Comparison of ENCODE assay signal across 9 mouse cellular contexts in the genomic region with DNA sequence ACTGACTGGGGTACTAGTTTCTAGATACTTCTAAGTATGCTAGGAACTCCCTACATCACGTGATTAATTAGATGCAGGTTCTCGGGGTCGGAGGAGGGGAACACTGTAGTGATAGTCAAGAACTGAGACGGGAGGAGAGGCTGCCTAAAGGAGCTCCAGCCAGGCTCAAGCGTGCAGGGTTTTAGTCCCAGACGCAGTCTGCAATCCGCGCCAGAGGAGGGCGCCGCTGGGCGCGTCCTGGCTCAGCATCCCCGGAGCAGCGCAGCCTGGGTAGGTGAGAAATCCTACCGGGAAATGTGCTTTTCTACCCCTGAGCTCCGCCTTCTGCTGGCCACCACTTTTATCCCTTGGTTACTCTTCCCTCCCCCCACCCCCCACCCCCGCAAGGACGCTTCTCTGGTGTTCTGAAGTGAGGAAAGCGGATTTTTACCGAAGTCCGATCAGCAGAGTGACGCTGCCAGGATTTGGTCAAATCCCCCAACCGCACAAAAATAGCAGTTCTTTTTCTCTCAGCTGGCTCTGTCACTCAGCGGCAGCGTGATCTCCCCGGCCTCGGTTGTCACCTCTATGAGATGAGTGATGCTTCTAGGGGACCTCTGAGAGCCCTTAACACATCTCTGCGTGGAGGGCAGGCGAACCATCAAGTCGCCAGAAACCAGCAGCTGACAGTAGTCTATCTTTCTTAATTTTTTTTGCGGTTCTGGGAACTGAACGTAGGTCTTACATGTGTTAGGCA. TPM values are rescaled to one million over a fixed set of nuclear protein-coding genes. Genes with fewer than 3 reads are reported as not detected.
DNase-seq lines count a peak whose midpoint lies in the region; ATAC-seq and TF ChIP-seq lines count a peak whose summit lies in the region.
"Had no signal": no experiment of that assay in that cellular context is flagged by ENCODE, and none has a peak within 500 bp of the region (broad histone marks: within the 10 kb centered on the region; RNA-seq: fewer than 3 reads in every experiment).

No protein-coding gene starts in this region.

- H3K27me3 ChIP-seq in embryonic facial prominence, embryonic 13.5 days = no peaks in the 10 kb centered on the region
- peaks cover 3% of the 10 kb centered on the region; the same call in 1 of the 2 replicates for H3K27me3 ChIP-seq in heart, embryonic 12.5 days (replicated peaks)
- no peaks in the 10 kb centered on the region for H3K27me3 ChIP-seq in kidney, embryonic 16.5 days (ENCODE audit: insufficient read depth, low read length)
- H3K27me3 ChIP-seq in liver, adult 2 months (ENCODE audit: control insufficient read depth, insufficient read depth, low read length) = no peaks in the 10 kb centered on the region; the same call in 1 of the 2 replicates
- no peaks in the 10 kb centered on the region for H3K27me3 ChIP-seq in midbrain, embryonic 16.5 days (ENCODE audit: control insufficient read depth, insufficient read depth, low read depth, low read length)
- no peaks in the 10 kb centered on the region for H3K27me3 ChIP-seq in stomach, postnatal 0 days (ENCODE audit: control insufficient read depth, insufficient read depth, low read length)

- peak overlapping the region; percentile 64 for H3K4me2 ChIP-seq in embryonic facial prominence, embryonic 13.5 days
- peak overlapping the region; percentile 77 for H3K4me2 ChIP-seq in heart, embryonic 12.5 days
- peak overlapping the region; percentile 56 for H3K4me2 ChIP-seq in kidney, embryonic 16.5 days (replicated peaks; ENCODE audit: low read depth, low read length)
- H3K4me2 ChIP-seq in midbrain, embryonic 16.5 days (ENCODE audit: low read length) = peak overlapping the region; percentile 62
- H3K4me2 ChIP-seq in stomach, postnatal 0 days (replicated peaks; ENCODE audit: low read depth) = peak overlapping the region; percentile 47

- peak; percentile 9 for DNase-seq in spleen, adult 12 weeks (ENCODE audit: low spot score)
- DNase-seq in spleen, postnatal 36 days (ENCODE audit: low spot score in 2 of 2) = no peak
- DNase-seq in liver, adult 2 months (ENCODE audit: extremely low read depth, low read depth, low spot score) = no peak
- peak; percentile 67 for DNase-seq in stomach, postnatal 0 days (ENCODE audit: low spot score)

- ATAC-seq in embryonic facial prominence, embryonic 13.5 days (ENCODE audit: insufficient number of reproducible peaks, insufficient read depth, low FRiP score, low TSS enrichment, low read depth) = peak; percentile 32; the same call in 1 of the 2 replicates
- ATAC-seq in heart, embryonic 12.5 days (ENCODE audit: insufficient number of reproducible peaks, low FRiP score) = peak; percentile 74
- peak; percentile 39; the same call in 1 of the 2 replicates for ATAC-seq in kidney, embryonic 16.5 days (ENCODE audit: low FRiP score, low TSS enrichment)
- ATAC-seq in midbrain, embryonic 16.5 days = peak; percentile 60
- ATAC-seq in stomach, postnatal 0 days (ENCODE audit: low FRiP score, low TSS enrichment) = peak; percentile 68; the same call in 1 of the 2 replicates

- H3K4me1 ChIP-seq in embryonic facial prominence, embryonic 13.5 days = peaks cover 25% of the 10 kb centered on the region
- H3K4me1 ChIP-seq in heart, embryonic 12.5 days (replicated peaks) = 0 out of 2 replicates have a peak, but pooled peaks cover 3% of the 10 kb centered on the region
- H3K4me1 ChIP-seq in kidney, embryonic 16.5 days (ENCODE audit: insufficient read depth, low read length) = peaks cover 10% of the 10 kb centered on the region; the same call in 1 of the 2 replicates
- no peaks in the 10 kb centered on the region for H3K4me1 ChIP-seq in liver, adult 2 months (ENCODE audit: control insufficient read depth, insufficient read depth, low read length)
- 0 out of 2 replicates have a peak, but pooled peaks cover 3% of the 10 kb centered on the region for H3K4me1 ChIP-seq in midbrain, embryonic 16.5 days (ENCODE audit: control insufficient read depth, insufficient read depth, low read length)
- H3K4me1 ChIP-seq in stomach, postnatal 0 days (replicated peaks; ENCODE audit: control insufficient read depth, insufficient read depth) = peaks cover 5% of the 10 kb centered on the region; the same call in 1 of the 2 replicates

- peak overlapping the region; percentile 57 for H3K9ac ChIP-seq in embryonic facial prominence, embryonic 13.5 days
- peak overlapping the region; percentile 35; the same call in 1 of the 2 replicates for H3K9ac ChIP-seq in heart, embryonic 12.5 days
- peak overlapping the region; percentile 29 for H3K9ac ChIP-seq in kidney, embryonic 16.5 days (replicated peaks; ENCODE audit: low read length)
- H3K9ac ChIP-seq in liver, adult 2 months (ENCODE audit: low read depth, low read length) = no peak overlapping the region
- H3K9ac ChIP-seq in midbrain, embryonic 16.5 days (ENCODE audit: low read depth, low read length) = peak overlapping the region; percentile 36; the same call in 1 of the 2 replicates
- peak overlapping the region; percentile 18; the same call in 1 of the 2 replicates for H3K9ac ChIP-seq in stomach, postnatal 0 days (ENCODE audit: low read length)

- H3K4me3 ChIP-seq in embryonic facial prominence, embryonic 13.5 days = peak overlapping the region; percentile 40
- H3K4me3 ChIP-seq in heart, embryonic 12.5 days = peak overlapping the region; percentile 47
- peak overlapping the region; percentile 36 for H3K4me3 ChIP-seq in kidney, embryonic 16.5 days (ENCODE audit: low read length)
- H3K4me3 ChIP-seq in liver, adult 2 months (ENCODE audit: insufficient read depth, low read depth, low read length) = no peak overlapping the region
- peak overlapping the region; percentile 35 for H3K4me3 ChIP-seq in midbrain, embryonic 16.5 days (ENCODE audit: low read depth, low read length)
- peak overlapping the region; percentile 33; the same call in 1 of the 2 replicates for H3K4me3 ChIP-seq in stomach, postnatal 0 days (ENCODE audit: low read depth, low read length)

- peak; percentile 48 for TF ChIP-seq CTCF in liver, adult 2 months (IDR thresholded peaks at IDR 0.05; ENCODE audit: low read depth, low read length)
- TF ChIP-seq CTCF in stomach, postnatal 0 days (IDR thresholded peaks at IDR 0.05; ENCODE audit: low read depth) = peak; percentile 68

- WGBS in embryonic facial prominence, embryonic 13.5 days = 13% methylated on average over 32 of the region's 32 CpGs
- WGBS in heart, embryonic 12.5 days = 5% methylated on average over 32 of the region's 32 CpGs
- WGBS in kidney, embryonic 16.5 days = 15% methylated on average over 32 of the region's 32 CpGs
- WGBS in liver, adult 2 months = 16% methylated on average over 32 of the region's 32 CpGs
- WGBS in midbrain, embryonic 16.5 days = 13% methylated on average over 32 of the region's 32 CpGs
- WGBS in stomach, postnatal 0 days = 11% methylated on average over 32 of the region's 32 CpGs

- H3K79me2 ChIP-seq in liver, adult 2 months (ENCODE audit: control insufficient read depth, insufficient read depth, low read length) = no peaks in the 10 kb centered on the region

- no peak for TF ChIP-seq POLR2A in liver, adult 2 months (IDR thresholded peaks at IDR 0.05; ENCODE audit: extremely low read depth, insufficient read depth, low read length)

- no peak for TF ChIP-seq EP300 in stomach, postnatal 0 days (optimal IDR thresholded peaks at IDR 0.05)

- H3K9me3 ChIP-seq in embryonic facial prominence, embryonic 13.5 days = no peaks in the 10 kb centered on the region
- H3K9me3 ChIP-seq in heart, embryonic 12.5 days (replicated peaks) = peaks cover 4% of the 10 kb centered on the region; the same call in 1 of the 2 replicates
- H3K9me3 ChIP-seq in kidney, embryonic 16.5 days (ENCODE audit: low read length) = 0 out of 2 replicates have a peak, but pooled peaks cover 3% of the 10 kb centered on the region
- no peaks in the 10 kb centered on the region; the same call in 1 of the 2 replicates for H3K9me3 ChIP-seq in midbrain, embryonic 16.5 days (replicated peaks; ENCODE audit: control insufficient read depth, low read length, poor library complexity, severe bottlenecking)
- no peaks in the 10 kb centered on the region for H3K9me3 ChIP-seq in stomach, postnatal 0 days (ENCODE audit: control insufficient read depth, low read length)

- H3K36me3 ChIP-seq in embryonic facial prominence, embryonic 13.5 days = no peaks in the 10 kb centered on the region
- no peaks in the 10 kb centered on the region for H3K36me3 ChIP-seq in heart, embryonic 12.5 days
- H3K36me3 ChIP-seq in kidney, embryonic 16.5 days (ENCODE audit: insufficient read depth, low read length) = no peaks in the 10 kb centered on the region
- H3K36me3 ChIP-seq in liver, adult 2 months (ENCODE audit: control insufficient read depth, insufficient read depth, low read length) = no peaks in the 10 kb centered on the region
- no peaks in the 10 kb centered on the region for H3K36me3 ChIP-seq in midbrain, embryonic 16.5 days (ENCODE audit: control insufficient read depth, insufficient read depth, low read length)
- H3K36me3 ChIP-seq in stomach, postnatal 0 days (ENCODE audit: control insufficient read depth, insufficient read depth, low read length) = no peaks in the 10 kb centered on the region
- H3K36me3 ChIP-seq: G1E had no signal

- no peak overlapping the region for H3K27ac ChIP-seq in embryonic facial prominence, embryonic 13.5 days
- no peak overlapping the region for H3K27ac ChIP-seq in heart, embryonic 12.5 days (ENCODE audit: poor library complexity, severe bottlenecking)
- no peak overlapping the region for H3K27ac ChIP-seq in kidney, embryonic 16.5 days (ENCODE audit: low read length)
- H3K27ac ChIP-seq in liver, adult 2 months (replicated peaks; ENCODE audit: insufficient read depth, low read depth, low read length) = no peak overlapping the region
- H3K27ac ChIP-seq in midbrain, embryonic 16.5 days (ENCODE audit: low read length) = no peak overlapping the region
- no peak overlapping the region for H3K27ac ChIP-seq in stomach, postnatal 0 days (replicated peaks)

RNA-seq across cellular contexts. Expression of a gene that starts 53.3 kb away (rescaled TPM):
- 32.3 and 35.9 TPM in 2 replicates for polyA plus RNA-seq in embryonic facial prominence, embryonic 13.5 days (2015; fragmentation: Nextera tagmentation; extraction: Ambion mirVana)
- polyA plus RNA-seq in heart, embryonic 12.5 days (2016; fragmentation: Nextera tagmentation; extraction: Ambion mirVana) = 23.9 and 27.7 TPM in 2 replicates
- 34.2 TPM in 2 replicates for polyA plus RNA-seq in kidney, embryonic 16.5 days (2015; fragmentation: Nextera tagmentation; extraction: Ambion mirVana)
- 24.7 and 25.3 TPM in 2 replicates for total RNA-seq in liver, adult 2 months (2014; rRNA removed)
- 7.1 and 8.2 TPM in 2 replicates for polyA plus RNA-seq in liver, adult 2 months (2012; rRNA removed)
- polyA plus RNA-seq in midbrain, embryonic 16.5 days (2015; fragmentation: Nextera tagmentation; extraction: Ambion mirVana) = 31.1 and 35.9 TPM in 2 replicates
- 16.6 TPM in 2 replicates for polyA plus RNA-seq in stomach, postnatal 0 days (2015; fragmentation: Nextera tagmentation; extraction: Ambion mirVana)

RNA-seq across cellular contexts. Expression of a gene that starts 57.2 kb away (rescaled TPM):
- 17.7 and 20.8 TPM in 2 replicates for polyA plus RNA-seq in embryonic facial prominence, embryonic 13.5 days (2015; fragmentation: Nextera tagmentation; extraction: Ambion mirVana)
- polyA plus RNA-seq in heart, embryonic 12.5 days (2016; fragmentation: Nextera tagmentation; extraction: Ambion mirVana) = 27.0 and 28.1 TPM in 2 replicates
- polyA plus RNA-seq in kidney, embryonic 16.5 days (2015; fragmentation: Nextera tagmentation; extraction: Ambion mirVana) = 14.8 and 15.2 TPM in 2 replicates
- 13.4 and 18.7 TPM in 2 replicates for total RNA-seq in liver, adult 2 months (2014; rRNA removed)
- 20.0 and 22.2 TPM in 2 replicates for polyA plus RNA-seq in liver, adult 2 months (2012; rRNA removed)
- 4.2 and 4.6 TPM in 2 replicates for polyA plus RNA-seq in midbrain, embryonic 16.5 days (2015; fragmentation: Nextera tagmentation; extraction: Ambion mirVana)
- polyA plus RNA-seq in stomach, postnatal 0 days (2015; fragmentation: Nextera tagmentation; extraction: Ambion mirVana) = 19.2 and 20.0 TPM in 2 replicates

Comparison
In these comparisons a context has a peak if more than half of its experiments do, and no peak if none do; other contexts are left out.
1. DNase-seq: peak in spleen, adult 12 weeks (single experiment) and stomach, postnatal 0 days (single experiment); none in spleen, postnatal 36 days (0 of 2) and liver, adult 2 months (single experiment).
2. Peak in every context shown above with its lines, with median percentiles within 50 percentile points of each other: ATAC-seq and H3K4me2 ChIP-seq.